Mouse (Mus musculus) ovary, postnatal 10 days (tissue): ENCODE measurements at regions not wholly inside any gene's neighbourhood (a gene's known extent, or its start where the extent isn't known, plus 50 kb on each side); places are given as distances from the start of the nearest gene placed in this dataset.

ENCODE experiments used
- DNase-seq: peaks from one replicate; pipeline ENCODE4 v3.0.0; 2022; ENCODE audit warnings: low spot score

- no peak for DNase-seq
Measured at GRCm38 (mm10) chr12:21481644-21482043, 64.2 kb upstream of the Ywhaq start.

- no peak for DNase-seq
Measured at GRCm38 (mm10) chr12:21480226-21480625, 62.8 kb upstream of the Ywhaq start.

GRCm38 (mm10) chr12:21479251-21479650 is 61.8 kb upstream of the Ywhaq start:
- DNase-seq: no peak

GRCm38 (mm10) chr12:21476516-21476915 is 59.1 kb upstream of the Ywhaq start:
- DNase-seq: no peak

- DNase-seq: no peak
Measured at GRCm38 (mm10) chr12:21472951-21473710, 55.7 kb upstream of the Ywhaq start.

GRCm38 (mm10) chr12:21472487-21472886 is 55.0 kb upstream of the Ywhaq start:
- DNase-seq: no peak

- no peak for DNase-seq
Measured at GRCm38 (mm10) chr12:21471986-21472385, 54.5 kb upstream of the Ywhaq start.

- DNase-seq: no peak
Measured at GRCm38 (mm10) chr12:21470286-21470685, 52.8 kb upstream of the Ywhaq start.
